Comparison of ENCODE assay signal across 9 mouse cellular contexts in genomic region chr1:97726730-97727129, GRCm38 (mm10). TPM values are rescaled to one million over a fixed set of nuclear protein-coding genes. Genes with fewer than 3 reads are reported as not detected.
DNase-seq lines count a peak whose midpoint lies in the region; ATAC-seq and TF ChIP-seq lines count a peak whose summit lies in the region.
"Had no signal": no experiment of that assay in that cellular context is flagged by ENCODE, and none has a peak within 500 bp of the region (broad histone marks: within the 10 kb centered on the region; RNA-seq: fewer than 3 reads in every experiment).

No protein-coding gene starts in this region.

- no peak for TF ChIP-seq POLR2A in embryonic fibroblast, embryonic 13.5 days (IDR thresholded peaks at IDR 0.05; ENCODE audit: low read depth, low read length)

- no peaks in the 10 kb centered on the region for H3K27me3 ChIP-seq in kidney, embryonic 16.5 days (ENCODE audit: insufficient read depth, low read length)
- H3K27me3 ChIP-seq in kidney, embryonic 15.5 days: no peaks in the 10 kb centered on the region

- H3K36me3 ChIP-seq in kidney, embryonic 16.5 days (ENCODE audit: insufficient read depth, low read length): peaks cover 24% of the 10 kb centered on the region
- peaks cover 41% of the 10 kb centered on the region for H3K36me3 ChIP-seq in kidney, embryonic 15.5 days

- peak; percentile 71; the same call in 1 of the 2 replicates for ATAC-seq in kidney, embryonic 16.5 days (ENCODE audit: low FRiP score, low TSS enrichment)
- ATAC-seq in kidney, embryonic 15.5 days (replicated peaks; ENCODE audit: low FRiP score): no peak
- no peak for ATAC-seq in inflammation-experienced regulatory T-cells, adult 6 months

- H3K4me1 ChIP-seq in kidney, embryonic 16.5 days (ENCODE audit: insufficient read depth, low read length): no peaks in the 10 kb centered on the region
- no peaks in the 10 kb centered on the region for H3K4me1 ChIP-seq in kidney, embryonic 15.5 days
- H3K4me1 ChIP-seq in embryonic fibroblast, embryonic 13.5 days (ENCODE audit: control insufficient read depth, insufficient read depth, low read length): no peaks in the 10 kb centered on the region

- H3K4me3 ChIP-seq in kidney, embryonic 16.5 days (ENCODE audit: low read length): no peak overlapping the region
- H3K4me3 ChIP-seq in kidney, embryonic 15.5 days (replicated peaks): no peak overlapping the region
- no peak overlapping the region for H3K4me3 ChIP-seq in embryonic fibroblast, embryonic 13.5 days (ENCODE audit: insufficient read depth, low read length)

- no peak overlapping the region for H3K9ac ChIP-seq in kidney, embryonic 16.5 days (replicated peaks; ENCODE audit: low read length)
- no peak overlapping the region for H3K9ac ChIP-seq in kidney, embryonic 15.5 days

- TF ChIP-seq CTCF in embryonic fibroblast, embryonic 13.5 days (IDR thresholded peaks at IDR 0.05; ENCODE audit: borderline replicate concordance, insufficient read depth, low read length): peak; percentile 39; the same call in 1 of the 2 replicates

- no peak overlapping the region for H3K4me2 ChIP-seq in kidney, embryonic 16.5 days (replicated peaks; ENCODE audit: low read depth, low read length)
- no peak overlapping the region for H3K4me2 ChIP-seq in kidney, embryonic 15.5 days

- no peaks in the 10 kb centered on the region for H3K9me3 ChIP-seq in kidney, embryonic 16.5 days (ENCODE audit: low read length)
- H3K9me3 ChIP-seq in kidney, embryonic 15.5 days (replicated peaks): no peaks in the 10 kb centered on the region

- WGBS in kidney, embryonic 16.5 days: 84% methylated on average over 2 of the region's 2 CpGs
- WGBS in kidney, embryonic 15.5 days: 72% methylated on average over 2 of the region's 2 CpGs

- no peak overlapping the region for H3K27ac ChIP-seq in kidney, embryonic 16.5 days (ENCODE audit: low read length)
- no peak overlapping the region for H3K27ac ChIP-seq in kidney, embryonic 15.5 days
- H3K27ac ChIP-seq in embryonic fibroblast, embryonic 13.5 days (ENCODE audit: insufficient read depth, low read length): no peak overlapping the region

- peak; percentile 8 for DNase-seq in adrenal gland, postnatal 25 days
- no peak for DNase-seq in adrenal gland, postnatal 4 days (ENCODE audit: low spot score in 2 of 2)
- DNase-seq in A20 (ENCODE audit: low read depth, low spot score): peak; percentile 26
- DNase-seq in ovary, postnatal 10 days (ENCODE audit: low spot score): no peak
- DNase-seq: right cerebral cortex, postnatal 4 days had no signal

RNA-seq across cellular contexts. Expression of gene Gin1, which starts 43.2 kb away (rescaled TPM):
- 10.7 and 17.6 TPM in 2 replicates for total RNA-seq in adrenal gland, postnatal 25 days (2021)
- 10 to 100 TPM; 13.3 to 16.8 TPM for total RNA-seq in adrenal gland, postnatal 4 days (2021)
- 17.3 and 17.7 TPM in 2 replicates for polyA plus RNA-seq in kidney, embryonic 16.5 days (2015; fragmentation: Nextera tagmentation; extraction: Ambion mirVana)
- polyA plus RNA-seq in kidney, embryonic 15.5 days (2015; fragmentation: Nextera tagmentation; extraction: Ambion mirVana): 19.3 and 21.3 TPM in 2 replicates
- polyA plus RNA-seq in embryonic fibroblast, embryonic 13.5 days (2011; ENCODE audit: insufficient read length, low read depth, missing spikeins): 5.2 and 8.7 TPM in 2 replicates
- 10 to 100 TPM; 18.8 to 27.8 (median 21.5) TPM for polyA plus RNA-seq in inflammation-experienced regulatory T-cells, adult 6 months (2017; shearing (Covaris generic))

RNA-seq across cellular contexts. Expression of gene Ppip5k2, which starts 43.5 kb away (rescaled TPM):
- 17.6 and 19.5 TPM in 2 replicates for total RNA-seq in adrenal gland, postnatal 25 days (2021)
- total RNA-seq in adrenal gland, postnatal 4 days (2021): 10 to 100 TPM; 25.4 to 32.5 TPM
- polyA plus RNA-seq in kidney, embryonic 16.5 days (2015; fragmentation: Nextera tagmentation; extraction: Ambion mirVana): 30.3 and 35.1 TPM in 2 replicates
- polyA plus RNA-seq in kidney, embryonic 15.5 days (2015; fragmentation: Nextera tagmentation; extraction: Ambion mirVana): 33.4 and 33.7 TPM in 2 replicates
- 29.4 and 35.2 TPM in 2 replicates for polyA plus RNA-seq in embryonic fibroblast, embryonic 13.5 days (2011; ENCODE audit: insufficient read length, low read depth, missing spikeins)
- polyA plus RNA-seq in inflammation-experienced regulatory T-cells, adult 6 months (2017; shearing (Covaris generic)): 10 to 100 TPM; 30.7 to 38.6 (median 38.6) TPM

Comparison
In these comparisons a context has a peak if more than half of its experiments do, and no peak if none do; other contexts are left out.
1. DNase-seq: peak in adrenal gland, postnatal 25 days (single experiment) and A20 (single experiment); none in adrenal gland, postnatal 4 days (0 of 2) and ovary, postnatal 10 days (single experiment).